Mouse (Mus musculus): ENCODE results near the gene Abo.
"Not testable (repeated sequence)": the region's sequence is repeated elsewhere in the genome, so short reads cannot be mapped to it uniquely, and the experiment has no call there.

Gene Abo

DNA sequence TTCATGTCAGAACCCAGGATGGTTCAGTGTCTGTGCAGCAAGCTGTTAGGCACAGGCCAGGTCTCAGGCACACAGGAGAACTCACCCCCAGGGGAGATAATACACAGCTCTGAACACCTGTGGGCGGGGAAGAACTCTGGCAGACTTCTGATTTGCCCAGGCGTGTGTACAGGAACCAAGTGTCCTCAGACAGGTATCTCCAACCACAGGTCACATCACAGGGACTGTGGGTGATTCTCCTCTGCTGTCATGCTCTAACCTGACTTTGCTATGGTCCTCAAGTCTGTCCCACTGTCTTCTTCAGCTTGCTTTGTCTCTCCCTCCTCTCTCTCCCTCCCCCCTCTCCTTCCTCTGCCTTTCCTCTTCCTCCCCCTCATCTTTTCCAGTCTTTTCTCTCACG, at the start of gene Abo:
Gene Abo (minus strand): TSS at position 101 of the 400 bp plus-strand sequence.
- DNase-seq, result no peak

GRCm38 (mm10) chr2:26914148-26914941, 49.6 kb upstream of the Abo start:
- no peak for DNase-seq

DNA sequence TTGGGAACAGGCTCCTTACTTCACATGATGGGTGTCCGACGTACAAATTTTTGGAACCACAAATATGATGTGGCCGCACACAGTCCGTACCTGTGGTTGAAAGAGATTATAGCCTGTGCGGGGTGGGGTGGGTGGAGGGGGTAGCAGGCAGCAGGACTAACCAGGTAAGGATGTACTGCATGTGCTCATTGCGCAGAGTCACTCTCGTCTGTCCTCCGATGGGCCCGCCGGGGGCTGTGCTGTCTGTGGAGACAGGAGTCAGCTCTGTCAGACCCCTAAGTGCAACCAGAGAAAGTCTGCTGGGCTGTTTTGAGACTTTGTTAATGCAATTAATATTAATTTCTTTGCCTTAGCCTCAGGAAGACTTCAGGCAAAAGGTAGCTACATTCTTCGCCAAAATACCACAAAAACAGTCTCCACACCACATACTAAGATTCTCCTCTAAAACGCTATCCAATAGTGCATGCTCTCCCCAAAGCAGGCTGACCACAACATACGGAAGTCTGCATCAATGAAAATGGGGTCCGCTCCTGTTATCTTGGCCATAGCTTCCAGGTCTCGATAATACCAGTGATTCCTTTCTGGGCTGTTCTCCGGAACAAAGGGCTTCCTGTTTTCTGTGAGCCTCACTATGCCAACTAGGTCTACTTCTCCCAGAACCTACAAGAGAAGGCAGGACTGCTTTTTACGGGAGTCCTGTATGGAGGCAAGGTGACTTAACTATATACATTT, 48.8 kb upstream of the Abo start:
- no peak for DNase-seq

DNA sequence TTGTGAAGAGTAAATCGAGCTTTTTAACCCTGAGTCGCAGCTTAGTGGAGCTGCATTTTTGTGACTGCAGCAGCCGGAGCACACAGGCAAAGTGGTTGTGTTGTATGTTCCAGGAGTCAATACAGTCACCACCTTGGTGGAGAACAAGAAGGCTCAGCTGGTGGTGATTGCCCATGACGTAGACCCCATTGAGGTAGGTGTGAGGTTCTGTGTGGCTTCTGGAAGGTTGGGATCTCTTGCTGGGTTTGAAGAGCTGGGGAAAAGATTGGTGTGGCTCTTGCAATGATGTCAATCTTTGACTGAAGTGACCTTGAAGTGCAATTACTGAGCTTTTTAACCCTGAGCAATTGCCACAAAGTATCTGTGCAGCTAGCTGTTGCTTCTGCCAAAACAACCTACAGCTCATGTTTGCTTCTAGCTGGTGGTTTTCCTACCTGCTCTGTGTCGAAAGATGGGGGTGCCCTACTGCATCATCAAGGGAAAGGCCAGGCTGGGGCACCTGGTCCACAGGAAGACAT, 47.5 kb upstream of the Abo start:
- no peak for DNase-seq

DNA sequence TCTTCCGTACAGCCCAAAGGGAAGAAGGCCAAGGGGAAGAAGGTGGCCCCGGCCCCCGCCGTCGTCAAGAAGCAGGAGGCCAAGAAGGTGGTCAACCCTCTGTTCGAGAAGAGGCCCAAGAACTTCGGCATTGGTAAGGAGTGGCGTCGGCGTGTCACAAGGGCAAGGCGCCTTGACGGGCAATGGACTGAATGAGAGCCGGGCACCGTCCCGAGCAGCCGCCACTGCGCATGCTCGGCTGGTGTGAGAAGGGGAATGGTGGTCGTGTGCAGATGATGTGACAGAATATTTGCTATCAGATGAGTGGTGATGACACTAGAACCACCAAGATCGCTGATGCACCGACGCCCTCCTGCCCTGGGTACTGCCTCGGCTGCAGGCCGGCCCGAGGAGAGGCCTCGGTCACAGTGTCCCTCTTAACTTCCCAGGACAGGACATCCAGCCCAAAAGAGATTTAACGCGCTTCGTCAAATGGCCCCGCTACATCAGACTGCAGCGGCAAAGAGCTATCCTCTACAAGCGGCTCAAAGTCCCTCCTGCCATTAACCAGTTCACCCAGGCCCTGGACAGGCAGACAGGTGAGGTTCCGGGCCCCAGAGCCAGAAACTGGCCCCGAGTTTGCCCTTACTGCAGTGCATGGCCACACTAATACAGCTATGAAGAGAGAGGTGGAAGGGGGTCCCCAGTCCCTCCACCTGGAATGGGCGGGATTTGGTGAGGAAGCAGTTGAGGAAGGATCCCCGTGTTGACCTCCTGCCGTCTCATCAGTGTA, 46.4 kb upstream of the Abo start:
- DNase-seq, result peak; percentile 74

DNA sequence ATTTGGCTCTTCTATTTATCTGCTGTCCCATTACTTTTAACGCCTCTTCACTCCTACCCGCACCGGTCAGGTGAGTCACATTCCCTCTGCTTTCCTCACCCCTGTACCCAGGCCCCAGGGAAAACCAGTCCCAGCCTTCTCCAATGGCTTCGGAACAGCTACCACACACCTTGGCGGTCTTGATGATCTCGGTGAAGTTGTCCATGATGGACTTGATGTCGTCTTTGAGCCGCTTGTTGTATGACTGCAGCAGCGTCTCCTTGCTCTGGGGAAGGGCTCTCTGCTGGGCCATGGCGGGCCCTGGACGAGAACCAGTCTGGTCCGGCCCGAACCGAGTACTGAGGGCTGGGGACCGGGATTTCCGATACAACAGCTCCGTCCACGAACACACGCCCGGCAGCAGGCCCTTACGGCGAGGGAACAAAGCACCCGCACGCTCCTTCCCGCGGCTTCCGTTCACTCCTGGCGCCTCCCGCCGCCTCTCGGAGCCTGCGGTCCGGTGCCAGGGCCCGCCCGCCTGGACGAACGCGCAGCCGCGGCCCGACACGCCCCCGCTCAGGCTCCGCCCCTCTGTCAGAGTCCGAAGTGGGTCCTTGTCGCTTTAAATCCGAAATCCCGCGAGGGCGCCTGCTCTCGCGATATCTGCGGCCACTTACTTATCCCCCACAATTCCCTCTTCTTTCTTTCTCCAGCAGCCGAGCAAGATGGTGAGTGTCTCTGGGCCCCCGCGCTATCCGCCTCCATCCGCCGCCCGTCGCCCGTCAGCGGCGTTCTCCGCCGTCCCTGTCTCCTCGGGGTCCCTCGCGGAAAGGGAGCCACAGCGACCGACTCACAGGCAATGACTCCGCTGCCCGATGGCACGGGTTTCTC, 45.6 kb upstream of the Abo start, which contains the start of the genes Med22 and Rpl7a:
Gene Med22 (minus strand): TSS at position 554 of the 870 bp plus-strand sequence.
Gene Rpl7a (plus strand): TSS at position 641 of the 870 bp plus-strand sequence.
- peak; percentile 100 for DNase-seq

- DNase-seq, result no peak
Observed at GRCm38 (mm10) chr2:26909387-26909784, 44.6 kb upstream of the Abo start.

DNA sequence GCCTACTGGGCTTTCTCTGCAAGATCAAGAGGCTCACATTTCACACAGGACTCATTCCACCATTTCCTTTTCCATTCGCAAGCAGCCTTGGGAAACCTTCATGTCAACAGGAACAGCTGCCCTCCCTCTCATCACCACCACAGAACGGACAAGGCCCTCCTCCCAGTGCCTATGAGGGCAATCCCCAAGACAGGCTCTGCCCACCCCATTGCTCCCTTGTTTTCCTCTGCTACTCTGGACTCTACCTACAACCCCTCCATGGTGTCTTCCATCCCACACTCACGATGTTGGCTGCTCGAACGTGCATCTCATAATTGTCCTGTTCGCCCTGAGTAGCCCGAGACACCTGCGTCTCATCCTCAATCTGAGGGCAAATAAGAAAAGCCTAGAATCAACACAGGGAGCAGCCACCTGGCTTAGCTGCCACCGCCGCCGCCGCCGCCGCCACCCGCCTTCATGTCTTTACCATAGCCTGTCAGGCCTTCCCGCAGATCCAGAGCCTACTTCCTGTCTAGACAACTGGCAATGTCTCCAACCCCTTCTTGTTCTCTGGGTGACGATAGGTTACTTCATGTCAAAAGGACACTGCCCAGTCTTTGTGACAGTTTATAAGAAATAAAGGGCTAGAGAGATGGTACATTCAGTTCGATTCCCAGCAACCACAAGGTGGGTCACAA, 44.1 kb upstream of the Abo start:
- DNase-seq, result no peak

DNA sequence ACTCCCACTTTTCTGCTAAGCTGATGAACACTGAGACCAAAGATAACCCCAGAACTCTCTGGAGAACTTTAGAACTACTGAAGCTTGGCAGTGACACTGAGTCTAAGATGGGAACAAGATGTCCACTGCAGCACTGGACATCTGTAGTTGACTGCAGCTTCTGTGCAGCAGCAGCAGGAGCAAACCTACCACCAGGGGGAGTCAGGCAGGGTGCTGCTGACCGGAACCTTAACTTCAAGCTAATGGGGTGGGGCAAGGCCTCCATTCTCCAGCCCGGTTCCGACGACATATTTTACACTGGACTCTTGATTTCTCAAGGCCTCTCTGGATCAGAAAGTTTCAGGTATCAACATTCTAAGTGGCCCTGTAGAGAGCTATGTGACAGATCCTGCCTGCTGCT, 42.3 kb upstream of the Abo start:
- peak; percentile 41 for DNase-seq

DNA sequence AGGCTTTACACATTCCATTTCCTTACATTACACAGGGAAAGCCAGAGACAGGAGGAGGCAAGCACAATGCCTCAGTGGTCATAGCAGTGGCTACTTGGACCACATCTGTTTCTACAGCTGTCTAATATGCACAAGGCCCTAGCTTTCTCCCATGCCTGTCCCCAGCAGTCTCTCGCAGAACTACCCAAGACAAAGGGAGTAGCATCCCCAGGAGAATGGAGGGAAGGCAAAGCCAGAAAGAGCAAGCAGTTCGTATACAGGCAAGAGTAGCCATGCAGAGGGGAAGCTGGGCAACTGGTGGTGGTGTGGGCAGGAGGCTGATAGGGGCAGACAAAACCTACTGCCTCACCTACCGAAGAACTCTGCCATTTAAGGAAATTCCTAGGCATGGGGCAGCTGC, 41.7 kb upstream of the Abo start:
- no peak for DNase-seq

- no peak for DNase-seq
Observed at GRCm38 (mm10) chr2:26905936-26906335, 41.2 kb upstream of the Abo start.

- DNase-seq, result no peak
Observed at GRCm38 (mm10) chr2:26903311-26903710, 38.5 kb upstream of the Abo start.

DNA sequence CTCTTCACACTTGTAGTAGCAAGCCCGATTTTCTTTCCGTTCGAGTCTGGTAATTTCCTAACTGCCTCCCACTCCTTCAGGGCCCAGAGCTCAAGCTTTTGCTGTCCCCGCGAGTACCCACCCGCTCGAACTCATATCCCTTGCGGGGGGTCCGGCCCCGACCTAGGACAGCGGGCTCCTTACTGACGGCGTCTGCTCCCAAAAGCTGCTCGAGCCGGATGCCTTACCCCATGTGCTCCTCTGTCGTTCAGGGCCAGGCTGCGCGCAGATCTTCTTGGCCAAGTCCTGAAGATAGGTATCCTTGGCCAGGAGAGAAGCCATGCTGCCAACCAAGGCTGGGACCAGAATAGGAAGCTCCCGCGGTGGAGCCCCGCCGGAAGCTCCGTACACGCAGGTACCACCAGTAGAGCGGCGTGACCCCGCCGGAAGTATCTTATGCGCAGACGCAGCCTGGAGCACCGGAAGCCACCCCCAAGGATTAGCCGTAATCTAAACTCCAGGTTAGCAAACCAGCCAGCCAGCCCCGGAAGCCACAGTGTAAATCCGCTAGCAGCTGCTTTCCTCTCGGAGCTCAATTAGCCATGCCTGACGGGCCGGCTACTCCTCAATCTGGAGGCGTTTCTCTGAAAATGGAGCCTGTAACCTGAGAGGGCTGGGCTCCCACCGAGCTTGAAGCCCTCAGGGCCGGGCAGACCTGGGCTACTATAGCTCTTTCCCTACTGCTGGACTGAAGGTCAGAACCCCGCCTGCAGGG, 37.9 kb upstream of the Abo start, which contains the start of gene Surf6:
Gene Surf6 (minus strand): TSS at position 413 of the 754 bp plus-strand sequence.
- peak; percentile 87 for DNase-seq

- no peak for DNase-seq
Observed at GRCm38 (mm10) chr2:26901834-26902400, 37.1 kb upstream of the Abo start.

GRCm38 (mm10) chr2:26900731-26901130, 36.0 kb upstream of the Abo start:
- DNase-seq, result no peak

DNA sequence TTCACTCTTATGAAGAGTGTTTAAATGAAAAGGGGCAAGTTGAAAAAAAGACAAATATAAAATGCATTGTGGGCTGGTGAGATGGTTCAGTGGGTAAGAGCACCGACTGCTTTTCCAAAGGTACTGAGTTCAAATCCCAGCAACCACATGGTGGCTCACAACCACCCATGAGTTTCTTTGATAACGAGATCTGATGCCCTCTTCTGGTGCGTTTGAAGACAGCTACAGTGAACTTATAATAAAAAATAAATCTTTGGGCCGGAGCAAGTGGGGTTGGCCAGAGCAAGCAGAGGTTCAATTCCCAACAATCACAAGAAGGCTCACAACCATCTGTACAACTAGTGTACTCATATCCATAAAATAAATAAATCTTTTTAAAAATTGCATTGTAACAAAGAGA, 31.1 kb upstream of the Abo start:
- no peak for DNase-seq

DNA sequence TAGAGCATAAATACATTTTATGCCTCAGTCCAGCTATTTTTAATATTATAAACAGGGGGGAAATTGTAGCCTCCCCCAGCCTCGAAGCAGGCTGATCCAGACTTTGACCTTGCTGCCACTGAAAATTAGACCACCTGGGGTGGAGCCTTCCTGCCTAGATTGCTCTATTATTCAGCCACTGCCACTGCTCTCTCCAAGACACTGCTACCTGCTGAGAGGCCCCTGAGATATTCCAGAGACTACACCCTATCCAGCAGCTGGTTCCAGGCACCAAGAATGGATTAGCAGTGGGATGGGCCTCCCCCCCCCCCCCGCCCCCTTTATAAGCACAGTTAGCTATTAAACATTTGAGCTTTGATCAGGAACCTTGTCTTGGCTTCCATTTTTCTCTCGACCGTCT, 21.4 kb upstream of the Abo start:
- DNase-seq, result not testable (repeated sequence)

DNA sequence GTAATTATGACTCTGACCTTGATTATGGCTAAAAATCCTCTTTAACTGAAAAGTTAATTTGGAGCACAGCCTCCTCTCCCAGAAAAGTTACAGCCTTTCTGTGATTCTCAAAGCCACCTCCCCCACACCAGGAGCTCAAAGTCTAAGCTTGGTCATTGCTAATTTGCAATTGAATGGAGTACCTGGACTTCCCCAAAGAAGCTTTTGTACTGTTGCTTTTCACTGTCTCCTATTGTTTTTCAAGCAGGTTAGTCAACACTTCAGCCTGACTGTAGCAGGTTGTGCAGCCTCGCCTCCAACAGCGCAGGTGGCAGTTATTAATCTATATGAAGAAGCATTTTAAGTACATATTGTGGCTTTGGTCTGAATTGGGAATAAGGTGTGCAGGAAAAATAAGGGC, 20.8 kb upstream of the Abo start:
- not testable (repeated sequence) for DNase-seq

GRCm38 (mm10) chr2:26878571-26878970, 13.8 kb upstream of the Abo start:
- DNase-seq, result no peak

DNA sequence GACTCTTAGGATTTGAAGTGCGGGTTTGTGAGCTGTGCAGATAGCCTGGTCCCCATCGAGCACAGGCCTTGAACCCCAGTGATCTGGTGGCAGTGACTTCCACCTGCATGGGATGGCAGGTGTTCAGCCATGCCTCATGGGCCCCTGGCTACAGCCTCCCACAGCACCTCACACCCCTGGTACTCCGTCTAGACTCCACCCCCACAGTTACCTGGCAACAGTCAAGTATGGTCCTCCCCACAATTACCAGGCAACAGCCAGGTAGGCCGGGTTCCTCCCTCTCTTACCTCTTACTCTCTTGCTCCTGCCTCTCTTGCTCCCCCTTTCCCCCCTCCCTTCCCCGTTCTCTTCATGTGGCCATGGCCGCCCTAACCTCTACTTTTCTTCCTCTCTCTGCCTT, 5.9 kb upstream of the Abo start:
- DNase-seq, result no peak

Measured in right cerebral cortex, postnatal 4 days (tissue).